Mouse (Mus musculus) kidney, adult 18-20 months (tissue): ENCODE measurements around the gene Spag4.
A peak's percentile ranks its signal among the peaks of the same experiment; 100 is the strongest.
"Not testable (repeated sequence)": the region's sequence is repeated elsewhere in the genome, so short reads cannot be mapped to it uniquely, and the experiment has no call there.

Experiments
- DNase-seq: peaks from one replicate; pipeline ENCODE4 v3.0.0; 2021

The Spag4 gene

DNA sequence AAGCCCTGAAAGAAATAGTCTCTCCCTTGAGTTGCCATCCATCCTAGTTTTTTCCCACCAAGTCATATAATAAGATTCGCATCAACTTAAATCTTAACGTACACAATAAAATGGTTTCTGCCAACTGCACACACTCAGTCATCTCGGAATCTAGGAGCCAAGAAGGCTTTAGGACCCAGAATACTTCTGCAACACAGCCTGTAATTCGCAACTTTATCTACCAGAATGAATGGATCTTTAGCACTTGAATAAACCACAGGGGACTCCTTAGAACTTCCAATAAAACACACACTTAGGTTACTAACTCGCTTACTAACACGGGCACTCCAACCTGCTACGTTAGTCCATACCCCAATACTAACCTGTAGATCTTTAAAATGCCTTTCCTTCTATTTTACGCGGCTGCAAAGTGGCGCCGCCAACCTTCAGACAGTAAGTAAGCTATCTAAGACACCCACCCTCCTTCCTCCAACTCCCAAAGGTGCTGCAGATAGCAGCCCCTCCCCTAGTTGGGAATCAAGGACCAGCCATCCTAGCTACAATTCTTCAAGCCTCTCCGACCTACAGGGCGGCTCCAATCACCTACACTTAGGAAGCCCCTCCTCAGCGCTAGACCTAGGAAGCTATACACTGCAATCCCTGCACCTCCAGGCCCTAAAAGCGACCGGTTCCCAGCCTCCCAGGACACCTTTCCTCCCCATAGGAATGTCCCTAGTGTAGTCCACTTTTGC lies 45.8 kb downstream of the Spag4 start:
- peak; percentile 22 for DNase-seq

DNA sequence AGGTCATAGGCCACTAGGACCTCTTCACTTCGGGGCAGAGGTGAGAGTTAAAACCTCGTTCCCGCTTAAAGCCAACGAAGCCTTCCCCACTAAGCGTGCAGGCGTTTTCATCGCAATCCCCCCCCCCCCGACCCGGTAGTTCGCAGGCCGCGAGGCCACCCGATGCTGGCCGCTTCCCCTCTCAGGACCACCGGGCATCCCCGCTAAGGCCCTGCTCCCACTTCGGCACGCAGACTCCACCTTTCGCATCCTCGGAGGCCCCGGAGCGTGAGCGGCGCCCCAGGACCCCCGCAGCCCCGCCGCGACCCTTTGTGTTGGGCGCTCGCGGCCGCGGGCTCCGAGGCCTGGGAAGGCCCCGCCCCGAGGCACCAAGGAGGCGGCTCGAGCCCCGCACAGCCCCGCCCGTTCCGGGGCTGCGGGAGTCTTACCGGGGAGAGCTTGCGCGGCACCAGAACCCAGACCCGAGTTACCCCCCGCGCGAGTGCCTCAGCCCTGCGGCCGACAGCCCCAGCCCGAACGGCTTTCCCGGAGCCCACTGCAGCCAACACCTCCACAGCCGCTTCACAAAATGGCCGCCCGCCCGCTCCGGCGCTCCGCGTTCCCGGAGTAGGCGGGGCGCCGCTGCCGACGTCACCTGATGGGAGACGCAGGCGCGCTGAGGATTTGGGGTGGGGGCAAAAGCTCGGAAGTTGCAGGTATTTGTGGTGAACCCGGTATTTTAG lies 46.5 kb downstream of the Spag4 start, which contains the start of the genes Cpne1 and Rbm12:
Gene Cpne1 (minus strand): TSS at position 608 of the 722 bp plus-strand sequence.
Gene Rbm12 (minus strand): TSS at position 621 of the 722 bp plus-strand sequence.
- DNase-seq: peak; percentile 95

DNA sequence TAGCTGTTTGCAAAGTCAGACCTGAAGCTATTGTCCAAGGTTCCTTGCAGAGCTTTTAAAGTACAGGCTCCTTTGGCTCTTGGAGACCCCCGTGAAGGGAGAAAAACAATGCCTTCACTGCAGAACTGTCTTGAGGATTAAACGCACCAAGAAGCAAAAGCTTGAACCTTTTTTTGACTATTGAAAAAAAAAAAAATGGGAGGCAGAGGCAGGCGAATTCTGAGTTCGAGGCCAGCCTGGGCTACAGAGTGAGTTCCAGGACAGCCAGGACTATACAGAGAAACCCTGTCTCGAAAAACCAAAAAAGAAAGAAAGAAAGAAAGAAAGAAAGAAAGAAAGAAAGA lies 47.1 kb downstream of the Spag4 start:
- DNase-seq: not testable (repeated sequence)

DNA sequence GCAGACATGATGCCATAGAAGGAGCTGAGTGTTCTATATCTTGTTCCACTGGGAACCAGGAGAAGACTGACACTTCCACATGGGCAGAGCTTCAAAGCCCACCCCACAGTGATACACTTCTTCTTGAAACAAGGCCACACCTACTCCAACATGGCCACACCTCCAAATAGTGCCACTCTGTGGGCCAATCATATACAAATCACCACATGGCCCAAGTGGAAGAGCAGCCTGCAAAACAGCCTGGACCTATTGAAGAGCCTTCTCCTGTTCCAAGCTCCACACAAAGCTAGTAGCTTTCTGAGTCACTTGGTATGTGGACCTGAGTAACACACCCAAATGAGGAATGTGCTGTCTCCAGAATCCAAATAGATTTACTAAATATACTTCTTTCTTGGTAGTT lies 54.6 kb downstream of the Spag4 start:
- DNase-seq: no peak
